Mouse (Mus musculus) activated CD4-positive, CD25-positive, alpha-beta regulatory T cell, adult 4 months (primary cell): ENCODE results near the gene Gpr180. TPM values are rescaled to one million over a fixed set of nuclear protein-coding genes. Genes with fewer than 3 reads are reported as not detected.
A peak's percentile ranks its signal among the peaks of the same experiment; 100 is the strongest.
"Not testable (repeated sequence)": the region's sequence is repeated elsewhere in the genome, so short reads cannot be mapped to it uniquely, and the experiment has no call there.

ENCODE experiments used
- ATAC-seq: one replicate; pipeline ENCODE4 v1.8.0; 2017
- polyA plus RNA-seq, 2 experiments: library from polyadenylated mRNA; unstranded; fragments of 100-300 nt; shearing (Covaris generic); gene quantifications; one replicate each; pipeline ENCODE4 v1.2.1; 2017

Gene Gpr180
- polyA plus RNA-seq, 2 experiments from 2014 or later, result 7.6 to 8.8 TPM

DNA sequence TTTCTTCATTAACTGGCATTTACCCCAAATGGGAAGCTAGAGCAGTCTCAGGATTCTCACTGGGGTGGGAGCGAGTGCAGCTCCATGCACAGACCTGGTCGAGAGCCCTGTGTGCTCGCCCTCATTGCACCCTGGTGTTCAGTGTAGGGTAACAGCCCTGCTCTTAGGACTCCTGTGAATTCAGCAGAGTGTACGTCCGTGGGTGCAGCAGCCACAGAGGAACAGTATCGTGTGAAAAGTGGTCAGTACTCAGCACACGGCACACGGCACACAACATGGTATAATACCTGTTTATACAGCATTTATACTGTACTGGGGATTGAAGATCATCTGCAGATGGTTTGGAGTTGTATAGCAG lies 15.3 kb downstream of the Gpr180 start:
- no peak for ATAC-seq

DNA sequence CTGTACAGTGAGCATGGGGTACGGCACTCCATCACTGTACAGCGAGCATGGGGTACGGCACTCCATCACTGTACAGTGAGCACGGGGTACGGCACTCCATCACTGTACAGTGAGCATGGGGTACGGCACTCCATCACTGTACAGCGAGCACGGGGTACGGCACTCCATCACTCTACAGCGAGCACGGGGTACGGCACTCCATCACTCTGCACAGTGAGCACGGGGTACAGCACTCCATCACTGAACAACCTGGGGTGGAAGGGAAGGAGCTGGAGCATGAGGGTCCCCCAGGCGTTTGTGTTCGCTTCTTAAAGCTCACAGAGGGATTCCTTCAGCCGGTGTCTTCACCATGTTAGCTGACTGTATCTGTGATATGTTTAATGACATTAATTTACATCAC lies 19.1 kb downstream of the Gpr180 start:
- ATAC-seq, result not testable (repeated sequence)

DNA sequence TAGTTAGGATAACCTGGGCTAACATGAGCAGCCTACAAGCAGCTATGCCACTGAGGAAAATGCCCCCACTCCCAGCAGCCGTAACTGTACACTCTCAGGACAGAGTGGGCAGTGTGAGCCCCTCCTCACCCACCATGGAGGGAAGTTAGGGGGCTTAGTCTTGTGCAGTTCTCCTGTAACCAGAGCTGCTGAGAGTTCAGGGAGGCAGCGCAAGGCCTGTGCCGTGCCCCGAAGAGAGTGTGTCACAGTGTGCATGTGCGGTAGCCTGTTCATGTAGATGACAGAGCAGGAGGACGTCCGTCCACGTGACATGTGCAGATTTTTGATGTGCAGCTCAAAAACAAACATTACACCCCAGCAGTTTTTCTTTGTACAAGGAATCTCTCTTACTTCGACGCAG lies 19.8 kb downstream of the Gpr180 start:
- ATAC-seq, result no peak

DNA sequence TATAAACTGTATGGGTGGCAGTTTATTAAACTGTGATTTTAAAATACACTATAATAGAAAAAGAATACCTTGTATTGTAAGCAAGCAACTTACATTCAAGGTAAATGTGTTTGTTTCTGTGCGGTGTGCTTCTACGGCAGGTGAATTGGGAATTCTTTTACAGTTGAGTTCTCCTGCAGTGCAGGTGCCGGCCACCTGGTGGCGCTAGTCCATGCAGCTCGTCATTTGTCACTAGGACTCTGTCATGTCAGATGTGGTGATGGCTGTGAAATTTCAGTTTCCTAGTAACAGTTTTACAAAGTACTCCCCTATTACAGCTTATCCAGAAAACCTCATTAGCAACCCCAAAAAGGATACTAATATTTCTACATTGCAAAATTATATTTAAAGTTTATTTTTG lies 20.2 kb downstream of the Gpr180 start:
- ATAC-seq, result peak; percentile 83

DNA sequence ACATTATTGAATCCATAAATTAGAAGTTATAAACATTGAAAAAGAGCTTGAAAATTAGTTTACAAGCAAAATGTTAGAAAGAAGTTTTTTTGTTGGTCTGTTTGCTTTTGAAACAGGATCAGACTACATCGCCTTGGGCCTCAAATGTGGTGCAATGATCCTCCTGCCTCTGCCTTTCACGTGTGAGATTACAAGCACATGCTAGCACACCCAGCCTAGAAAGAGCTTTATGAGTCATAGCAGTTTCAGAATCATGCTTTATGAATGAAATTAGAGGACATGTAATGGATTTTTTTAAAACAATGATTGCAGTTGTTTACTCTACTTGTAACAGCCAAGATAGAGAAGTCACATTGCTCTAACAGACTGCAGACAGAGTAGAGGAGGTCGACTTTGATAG lies 24.8 kb downstream of the Gpr180 start:
- no peak for ATAC-seq

DNA sequence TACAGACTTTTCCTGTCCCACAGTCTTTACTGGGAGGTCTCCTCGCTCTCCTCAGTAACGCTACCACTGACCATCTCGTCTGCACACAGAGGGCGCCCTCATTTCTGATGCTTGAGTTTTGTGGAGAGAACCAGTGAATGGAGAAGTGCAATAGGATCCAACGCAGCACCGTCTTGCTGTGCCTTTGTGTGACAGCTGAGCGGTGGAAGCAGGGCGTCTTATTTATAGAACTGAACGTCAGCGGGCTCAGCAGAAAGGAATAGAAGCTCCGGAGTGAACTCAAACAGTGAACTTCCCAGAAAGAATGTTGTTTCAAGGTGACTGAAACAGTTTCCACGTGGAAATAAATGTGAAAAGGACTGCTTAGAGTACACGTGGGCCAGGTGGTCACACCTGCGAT lies 25.7 kb downstream of the Gpr180 start:
- no peak for ATAC-seq

DNA sequence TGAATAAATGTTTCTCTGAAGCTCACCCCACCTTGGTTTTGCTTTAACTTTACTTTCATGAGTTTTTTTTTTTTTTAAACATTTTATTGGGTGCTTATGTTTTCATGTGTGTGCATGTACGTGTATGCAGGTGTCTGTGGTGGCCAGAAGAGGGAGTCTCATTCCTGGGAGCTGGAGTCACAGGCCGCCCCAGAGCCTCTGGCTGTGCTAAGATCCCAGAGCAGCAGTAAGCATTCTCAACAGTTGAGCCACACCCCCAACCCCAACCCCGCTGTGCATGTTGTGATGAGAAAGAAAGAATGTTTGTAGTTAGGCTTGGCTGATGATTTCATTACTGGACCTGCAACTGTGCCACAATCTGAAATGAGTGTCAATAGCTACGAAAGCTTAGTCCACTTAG lies 31.8 kb downstream of the Gpr180 start:
- no peak for ATAC-seq

DNA sequence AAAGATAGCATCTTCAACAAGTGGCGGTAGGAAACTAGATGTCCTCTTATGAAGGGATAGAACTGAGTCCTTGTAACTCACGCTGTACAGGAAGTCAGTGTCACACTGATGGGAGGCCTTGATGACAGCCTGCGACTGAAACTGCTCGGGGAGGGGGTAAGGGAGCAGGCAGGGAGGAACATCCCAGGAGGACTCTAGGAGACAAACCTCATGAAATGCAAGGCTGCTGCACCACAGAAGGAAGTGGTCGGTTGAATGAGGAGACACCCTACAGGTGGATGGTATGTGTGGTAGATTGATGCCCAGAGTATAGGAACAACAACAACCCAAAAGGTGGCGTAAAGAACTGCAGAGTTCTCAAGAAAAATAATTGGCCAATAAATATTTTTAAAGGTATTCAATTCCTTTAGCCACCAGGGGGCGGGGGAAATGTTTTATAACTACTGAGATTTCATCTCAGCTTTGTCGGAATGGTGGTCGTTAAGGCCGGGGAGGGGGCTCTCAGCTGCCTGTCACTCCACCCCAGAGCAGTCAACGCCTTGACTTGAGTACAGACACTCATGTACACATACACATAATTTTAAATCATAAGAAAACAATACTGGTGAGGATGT lies 36.7 kb downstream of the Gpr180 start:
- peak; percentile 86 for ATAC-seq

DNA sequence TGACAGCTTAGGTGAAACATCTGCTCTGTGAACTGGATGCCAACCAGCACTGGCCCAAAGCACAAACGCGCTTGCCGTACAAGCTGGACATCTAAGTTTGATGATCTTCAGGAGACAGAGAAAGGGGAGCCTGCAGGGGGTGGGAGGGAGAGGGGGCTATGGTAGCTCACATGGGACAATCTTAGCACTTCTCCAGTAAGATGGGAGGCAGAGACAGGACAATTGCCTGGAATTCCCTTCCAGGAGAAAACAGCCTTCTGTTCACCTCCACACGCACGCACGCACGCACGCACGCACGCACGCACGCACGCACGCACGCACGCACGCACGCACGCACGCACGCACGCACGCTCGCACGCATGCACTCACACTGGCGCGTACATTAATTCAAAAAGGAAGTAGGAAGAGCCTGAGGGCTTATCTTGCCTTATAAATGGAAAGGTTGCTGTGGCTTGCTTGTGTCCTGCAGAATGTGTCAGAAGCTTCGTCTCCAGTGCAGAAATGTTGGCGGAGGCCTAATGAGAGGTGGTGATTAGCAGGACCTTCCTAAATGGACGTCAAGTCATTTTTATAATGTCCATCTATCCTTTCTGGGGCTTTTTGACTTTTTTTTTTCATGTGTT lies 38.2 kb downstream of the Gpr180 start:
- no peak for ATAC-seq

DNA sequence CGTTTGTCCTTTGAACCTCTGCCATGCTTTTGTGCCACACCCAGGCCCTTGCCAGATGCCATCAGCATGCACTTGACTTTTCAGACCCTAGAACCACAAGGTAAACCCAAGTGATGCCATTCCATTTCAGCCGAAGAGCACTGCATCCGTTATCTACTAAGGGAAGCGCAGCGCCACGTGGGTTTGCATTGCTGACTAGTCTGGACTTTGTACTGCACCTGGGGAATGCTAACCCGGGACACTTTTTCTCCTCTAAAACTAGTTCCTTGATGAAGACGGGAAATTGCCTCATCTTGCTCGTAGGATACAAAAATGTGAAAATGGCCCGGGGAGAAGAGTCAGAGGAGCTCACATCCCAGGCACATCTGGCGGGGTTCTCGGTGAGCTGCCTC lies 38.7 kb downstream of the Gpr180 start:
- ATAC-seq, result no peak

DNA sequence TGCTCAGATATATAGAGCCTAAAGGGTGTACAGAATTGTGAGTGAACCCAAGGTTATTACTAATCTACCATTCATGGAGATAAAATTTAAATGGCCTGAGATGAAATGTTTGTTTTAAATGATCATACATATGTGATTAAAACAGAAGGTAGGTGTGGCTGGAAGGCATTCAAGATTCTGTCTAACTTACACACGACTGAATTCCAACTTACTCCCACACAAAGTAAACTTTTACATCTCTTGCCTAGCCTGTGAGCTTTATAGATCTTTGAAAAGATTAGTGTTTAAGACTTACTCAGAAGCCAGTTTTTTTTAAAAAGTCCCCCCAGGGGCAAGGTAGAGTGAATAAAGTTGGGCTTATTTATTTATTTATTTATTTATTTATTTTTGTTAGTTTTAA lies 42.3 kb downstream of the Gpr180 start:
- no peak for ATAC-seq

DNA sequence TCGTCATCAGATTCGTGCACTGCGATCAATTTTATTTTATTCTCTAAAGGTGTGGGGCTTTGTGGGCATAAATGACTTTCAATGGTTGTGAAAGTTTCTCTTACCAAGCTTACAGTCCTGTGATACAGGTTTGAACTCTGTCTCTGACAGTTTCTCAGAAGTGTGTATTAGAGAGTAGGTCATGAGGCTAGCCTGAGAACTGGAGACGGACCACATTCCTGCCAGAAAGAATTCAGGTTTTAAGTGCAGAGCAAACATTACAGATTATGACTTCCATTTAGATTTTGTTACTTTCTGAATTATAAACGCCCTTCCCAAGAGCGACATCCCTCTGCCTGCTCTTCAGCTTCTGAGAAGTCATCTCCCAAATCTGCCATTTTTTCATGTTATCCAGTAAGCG lies 42.7 kb downstream of the Gpr180 start:
- ATAC-seq, result no peak

DNA sequence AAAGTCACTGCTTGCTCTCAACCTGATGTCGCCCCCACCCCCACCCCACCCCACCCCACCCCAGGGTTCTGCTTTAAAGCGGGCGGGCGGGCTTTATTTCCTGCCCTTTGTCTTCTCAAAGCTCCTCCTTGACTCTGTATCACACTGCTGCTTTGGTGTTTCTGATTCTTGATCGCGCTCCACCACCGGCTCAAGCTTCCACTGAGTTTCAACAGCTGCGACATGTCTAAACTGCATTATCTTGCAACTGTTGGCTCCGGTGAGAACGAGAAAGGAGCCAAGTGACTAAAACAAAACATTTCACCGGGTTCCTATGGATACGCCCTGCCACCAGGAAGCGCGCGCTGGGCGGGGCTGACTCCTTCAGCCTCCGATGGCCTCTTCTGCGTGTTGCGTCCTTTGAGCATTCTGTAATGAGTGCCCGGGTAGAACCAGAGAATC lies 43.2 kb downstream of the Gpr180 start:
- ATAC-seq, result peak; percentile 91

DNA sequence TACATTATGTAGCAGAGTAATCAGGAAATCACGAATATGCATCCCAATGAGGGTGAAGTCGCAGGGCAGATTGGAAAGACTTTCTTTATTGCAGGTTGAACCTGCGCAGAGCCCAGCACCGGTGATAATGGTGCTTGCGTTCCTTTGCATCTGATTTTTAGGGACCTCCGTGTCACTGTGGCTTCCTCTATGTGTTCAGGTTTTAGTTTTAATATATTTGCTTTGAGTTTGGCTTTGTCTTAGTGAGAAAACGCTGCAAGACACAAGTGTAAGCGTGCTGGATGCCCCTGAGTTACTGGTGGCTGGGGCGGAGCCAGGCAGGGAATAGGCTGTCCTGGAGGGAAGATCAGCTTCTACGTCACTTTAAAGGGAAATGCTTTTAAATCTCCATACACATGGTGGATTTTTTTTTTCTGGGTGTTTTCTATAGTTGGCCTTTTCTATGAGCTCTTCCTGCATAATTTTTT lies 43.8 kb downstream of the Gpr180 start:
- no peak for ATAC-seq

DNA sequence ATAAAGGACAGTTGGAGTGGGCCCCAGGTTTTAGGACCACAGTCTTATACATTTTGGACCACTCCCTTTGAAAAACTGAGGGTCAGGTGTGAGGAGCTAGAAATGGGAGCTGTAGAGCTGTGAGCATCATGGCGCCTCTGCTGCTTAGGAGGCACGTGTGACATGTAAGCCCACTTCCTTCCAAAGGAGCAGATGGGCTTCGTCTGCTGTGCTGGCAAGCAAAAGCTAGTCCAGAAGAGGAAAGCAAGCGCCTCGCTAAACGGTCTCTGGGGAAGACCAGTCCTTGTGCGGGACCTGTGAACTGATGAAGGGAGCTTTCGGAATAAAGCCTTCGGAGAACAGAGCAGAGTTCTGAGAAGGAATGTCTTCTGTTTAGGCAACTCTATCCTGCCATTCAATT lies 54.5 kb downstream of the Gpr180 start:
- no peak for ATAC-seq

DNA sequence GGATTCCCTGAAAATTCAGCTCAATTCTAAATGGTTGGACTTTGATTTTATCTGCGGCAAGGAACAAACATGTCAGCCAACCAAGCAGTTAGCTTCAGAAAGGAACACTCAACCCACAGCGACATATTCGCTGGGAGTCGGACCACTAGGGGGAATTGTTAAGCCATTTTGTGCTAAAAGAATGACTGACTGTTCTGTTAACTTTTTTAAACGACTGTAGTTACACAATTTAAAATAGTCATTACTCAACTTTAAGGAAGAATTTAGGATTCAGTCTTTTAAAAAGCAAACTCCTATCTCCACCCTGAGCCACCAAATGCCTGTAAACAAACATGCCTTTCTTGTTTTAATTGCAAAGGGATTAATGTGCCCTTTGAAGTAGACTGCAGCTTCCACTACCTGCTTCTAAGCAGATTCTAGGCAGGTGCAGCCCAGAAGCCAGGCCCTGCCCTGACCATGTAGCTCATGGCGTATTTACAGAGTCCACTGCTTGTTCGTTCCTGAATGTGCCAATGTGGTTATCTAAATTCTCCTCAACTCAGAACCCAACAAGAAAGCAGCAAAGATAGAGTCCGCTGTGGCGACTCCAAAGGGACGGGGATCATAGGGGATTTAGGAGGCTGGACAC lies 56.2 kb downstream of the Gpr180 start:
- ATAC-seq, result no peak

DNA sequence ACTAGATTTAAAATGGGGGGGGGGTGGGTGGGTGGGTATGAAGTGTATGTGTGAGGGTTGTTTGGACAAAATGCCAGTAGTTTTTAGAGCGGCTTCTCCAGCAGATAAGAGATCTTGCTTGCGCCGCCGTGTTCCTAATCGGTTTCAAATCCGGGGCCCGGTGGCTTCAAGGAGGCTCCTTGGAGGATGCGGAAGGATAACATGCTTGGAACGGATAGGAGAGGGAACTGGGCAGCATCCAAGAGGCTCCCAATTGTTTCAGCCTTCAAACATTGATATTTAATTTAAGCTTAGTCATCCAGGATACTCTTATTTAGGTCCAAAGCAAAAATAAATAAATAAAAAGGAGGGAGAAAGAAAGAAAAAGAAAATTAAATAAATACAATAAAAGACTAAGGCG lies 56.7 kb downstream of the Gpr180 start:
- ATAC-seq, result no peak

DNA sequence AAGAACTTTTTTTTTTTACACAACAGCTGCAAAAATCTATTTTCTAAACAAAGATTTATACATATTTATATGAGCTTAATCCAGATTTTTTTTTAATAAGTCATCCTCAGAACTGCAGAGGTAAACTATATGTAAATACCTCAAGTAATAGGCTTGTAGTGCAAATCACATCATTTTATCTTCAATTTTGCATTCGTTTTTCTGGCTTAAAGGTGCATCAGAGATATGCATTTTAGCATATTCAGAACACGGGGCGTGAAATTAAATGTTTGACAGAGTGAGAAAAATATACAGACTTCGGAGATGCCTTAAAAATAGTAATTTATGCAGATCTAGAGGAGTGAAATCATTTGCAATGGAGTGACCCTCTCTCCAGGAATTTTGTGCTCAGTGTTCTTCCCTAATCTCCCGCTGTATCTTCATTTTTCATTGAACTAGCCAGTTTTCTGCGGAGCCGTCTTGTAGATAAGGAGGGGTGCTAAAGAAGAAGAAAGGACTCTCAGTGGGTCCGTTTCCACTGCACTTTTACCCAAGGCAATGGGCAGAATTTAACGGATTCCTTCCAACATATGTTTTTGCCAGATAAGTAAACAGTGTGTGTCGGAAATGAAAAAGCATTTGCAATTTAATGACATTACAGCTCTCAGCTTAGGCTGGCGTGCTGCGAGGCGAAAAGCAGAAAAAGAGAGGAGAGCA lies 57.4 kb downstream of the Gpr180 start:
- no peak for ATAC-seq

DNA sequence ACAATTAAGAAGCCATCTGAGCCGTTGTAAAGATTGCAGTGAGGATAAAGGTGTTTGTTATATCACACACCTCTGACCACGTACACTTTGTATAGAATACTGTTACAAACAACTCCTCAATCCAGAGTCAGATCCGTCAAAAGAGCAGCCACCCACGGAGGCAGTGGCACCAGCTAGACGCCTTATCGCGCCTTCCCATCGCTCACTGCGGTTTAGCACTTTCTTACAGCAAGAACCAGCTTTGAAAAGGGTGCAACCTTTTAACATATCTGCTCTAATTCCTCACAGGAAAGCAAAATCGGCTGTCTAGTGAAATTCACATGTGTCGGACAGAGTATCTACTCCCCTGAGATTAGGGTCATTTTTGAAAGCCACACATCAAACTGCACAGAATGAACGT lies 60.1 kb downstream of the Gpr180 start:
- ATAC-seq, result no peak

DNA sequence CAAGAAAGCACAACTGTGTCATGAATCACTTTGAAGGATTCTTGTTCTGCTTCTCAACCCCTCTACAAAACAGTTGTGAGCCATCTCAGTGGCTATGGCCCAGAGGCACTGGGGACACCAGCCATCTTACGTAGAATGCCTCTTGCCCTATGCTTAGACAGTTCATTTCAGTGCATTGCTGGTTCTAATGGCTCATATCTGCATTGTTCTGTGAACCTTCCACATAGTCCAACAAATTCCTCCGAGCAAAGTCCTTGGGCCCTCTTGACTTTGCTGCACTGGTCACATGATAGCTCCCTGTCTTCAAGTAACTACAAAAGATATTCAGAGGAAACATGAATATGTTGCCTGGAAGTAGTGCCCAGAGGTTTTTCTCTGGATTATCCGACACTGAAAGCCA lies 63.8 kb downstream of the Gpr180 start:
- no peak for ATAC-seq

DNA sequence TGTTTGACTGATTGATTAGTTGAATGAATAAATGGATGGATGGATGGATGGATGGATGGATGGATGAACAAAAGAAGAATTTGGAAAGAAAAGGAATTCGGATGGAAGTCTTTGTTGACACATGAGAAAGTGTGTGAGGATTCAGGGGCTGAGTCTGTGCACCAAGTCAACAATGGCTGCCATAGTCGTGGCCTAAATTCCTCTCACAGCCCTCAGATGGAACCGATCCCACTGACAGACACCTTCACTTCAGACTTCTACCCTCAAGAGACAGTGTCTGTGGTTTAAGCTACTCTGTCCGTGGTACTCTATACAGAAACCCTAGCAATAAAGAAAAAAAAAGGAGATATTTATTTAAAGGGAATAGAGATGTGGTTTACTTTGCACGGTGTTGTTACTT lies 65.0 kb downstream of the Gpr180 start:
- ATAC-seq, result no peak

DNA sequence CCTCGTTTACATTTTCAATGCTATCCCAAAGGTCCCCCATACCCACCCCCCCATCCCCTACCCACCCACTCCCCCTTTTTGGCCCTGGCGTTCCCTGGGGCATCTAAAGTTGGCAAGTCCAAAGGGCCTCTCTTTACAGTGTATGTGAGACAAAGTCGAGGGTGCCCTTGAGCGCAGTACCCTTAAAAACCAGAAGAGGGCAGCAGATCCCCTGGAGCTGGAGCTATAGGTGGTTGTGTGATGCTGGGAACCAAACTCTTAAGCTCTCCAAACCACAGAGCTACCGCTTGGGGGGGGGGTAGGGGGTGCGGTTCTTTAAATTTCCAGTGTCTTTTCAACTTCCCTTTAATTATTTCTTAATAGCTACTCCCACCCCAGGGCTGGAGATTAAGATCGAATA lies 66.1 kb downstream of the Gpr180 start:
- no peak for ATAC-seq

DNA sequence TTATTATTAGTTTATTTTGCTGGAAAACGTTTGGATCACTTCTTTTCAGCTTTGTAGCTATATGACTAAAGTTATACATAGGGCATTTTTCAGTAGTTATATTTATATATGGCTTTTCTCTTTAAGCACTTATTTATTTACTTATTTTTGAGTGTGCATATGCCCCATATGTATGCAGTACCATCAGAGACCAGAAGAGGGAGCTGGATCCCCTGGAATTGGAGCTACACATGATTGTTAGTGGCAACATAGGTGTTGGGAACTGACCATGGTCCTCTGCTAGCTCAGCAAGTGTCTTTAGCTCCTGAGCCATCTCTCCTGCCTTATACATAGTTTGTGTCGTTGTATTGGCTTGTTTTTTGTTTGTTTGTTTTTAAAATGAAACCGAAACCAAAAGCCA lies 70.4 kb downstream of the Gpr180 start:
- no peak for ATAC-seq

DNA sequence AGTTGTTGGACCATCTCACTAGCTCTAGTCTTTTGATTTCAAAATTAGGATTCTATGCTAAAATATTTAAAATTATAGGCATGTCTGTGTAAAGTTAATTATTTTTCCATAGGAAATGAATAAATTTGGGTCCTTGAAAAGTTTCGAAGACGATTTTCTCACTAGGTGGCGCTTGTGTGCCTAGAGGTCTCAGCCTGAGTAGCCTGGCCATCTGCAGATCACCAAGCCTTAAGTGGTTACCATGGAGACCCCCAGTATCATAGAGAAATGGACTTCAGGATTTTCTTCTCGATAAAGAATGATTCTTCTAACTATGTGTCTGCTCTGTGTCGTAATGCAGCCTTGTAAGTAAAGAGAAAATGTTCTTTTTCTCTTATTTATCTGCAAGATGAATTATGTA lies 72.7 kb downstream of the Gpr180 start:
- ATAC-seq, result no peak
